1 mouse cellular context compared by ENCODE assay signal in the genomic region with DNA sequence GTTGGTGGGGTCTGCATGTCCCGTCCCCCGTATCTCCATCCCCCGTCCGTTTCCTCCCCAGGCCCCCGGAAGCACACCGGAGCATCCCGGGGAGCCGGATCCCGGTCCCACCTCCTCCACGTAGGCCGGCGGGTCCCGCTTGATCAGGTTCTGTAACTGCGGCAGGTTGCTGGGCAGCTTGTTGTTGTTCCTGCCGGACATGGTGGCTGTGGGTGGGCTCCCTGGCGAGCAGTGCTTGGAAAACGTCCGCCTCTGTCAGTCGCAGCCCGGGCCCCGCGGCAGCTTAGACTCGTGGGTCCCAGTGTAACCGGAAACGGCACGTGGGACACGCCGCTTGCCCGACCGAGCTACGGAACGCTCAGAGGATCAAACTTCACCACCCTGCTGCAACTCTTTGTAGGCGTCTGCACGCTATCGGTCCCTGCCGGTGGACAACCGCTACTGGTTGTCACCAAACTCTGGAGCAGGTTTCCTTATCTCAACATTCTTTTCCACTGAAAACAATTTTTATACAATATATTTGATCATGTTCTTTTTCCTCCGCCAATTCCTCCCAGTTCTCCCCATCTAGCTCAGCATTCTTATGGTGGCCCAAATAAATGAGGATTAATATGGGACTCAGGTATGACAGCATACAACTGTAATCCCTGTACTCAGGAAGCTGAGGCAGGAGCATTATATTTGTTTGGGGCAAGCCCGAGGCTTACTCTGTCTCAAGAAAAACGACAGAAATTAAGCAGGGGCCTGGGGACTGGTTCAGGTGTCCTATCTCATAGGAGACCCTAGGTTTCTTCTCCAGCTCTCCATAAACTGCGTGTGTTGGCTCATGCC.
TF ChIP-seq lines count a peak whose summit lies in the region.

Sdad1 (minus strand) TSS at position 799 of the 831 bp plus-strand sequence.

TF ChIP-seq in CH12.LX, 34 proteins besides CTCF, POLR2A, EP300 and RAD21 (continued from another document):
- TF ChIP-seq CHD1 (IDR thresholded peaks at IDR 0.05; ENCODE audit: low read depth, low read length) (no peak), MXI1 (IDR thresholded peaks at IDR 0.05; ENCODE audit: low read depth, low read length) (peak; percentile 100), ZKSCAN1 (IDR thresholded peaks at IDR 0.05; ENCODE audit: borderline replicate concordance, low read depth, low read length) (no peak), NRF1 (IDR thresholded peaks at IDR 0.05; ENCODE audit: low read depth, low read length) (peak; percentile 39; the same call in 1 of the 2 replicates), ZNF384 (IDR thresholded peaks at IDR 0.05; ENCODE audit: low read depth, low read length) (no peak), E2F4 (IDR thresholded peaks at IDR 0.05; ENCODE audit: insufficient replicate concordance, low read depth, low read length) (no peak), PAX5 (IDR thresholded peaks at IDR 0.05; ENCODE audit: low read length) (no peak), CHD2 (IDR thresholded peaks at IDR 0.05; ENCODE audit: low read length) (no peak), IRF4 (IDR thresholded peaks at IDR 0.05; ENCODE audit: low read depth, low read length) (peak; percentile 72; the same call in 1 of the 2 replicates), JUND (conservative IDR thresholded peaks at IDR 0.05; ENCODE audit: low read depth, low read length) (no peak), MYC (IDR thresholded peaks at IDR 0.05; ENCODE audit: low read depth, low read length) (peak; percentile 98), UBTF (IDR thresholded peaks at IDR 0.05; ENCODE audit: low read depth, low read length) (peak; percentile 24; the same call in 1 of the 2 replicates), USF2 (conservative IDR thresholded peaks at IDR 0.05; ENCODE audit: low read depth, low read length) (0 out of 2 replicates have a peak, but pooled peaks have one; percentile 7), MEF2A (IDR thresholded peaks at IDR 0.05; ENCODE audit: borderline replicate concordance, low read depth, low read length) (peak; percentile 65), KAT2A (IDR thresholded peaks at IDR 0.05; ENCODE audit: insufficient replicate concordance, low read length) (peak; percentile 86; the same call in 1 of the 2 replicates), BHLHE40 (IDR thresholded peaks at IDR 0.05; ENCODE audit: low read depth, low read length) (peak; percentile 100), MAZ (IDR thresholded peaks at IDR 0.05; ENCODE audit: low read depth, low read length) (peak; percentile 37; the same call in 1 of the 2 replicates), RCOR1 (conservative IDR thresholded peaks at IDR 0.05; ENCODE audit: low read depth, low read length) (peak; percentile 41; the same call in 1 of the 2 replicates), MAFK (IDR thresholded peaks at IDR 0.05; ENCODE audit: insufficient replicate concordance, low read length) (no peak), ELF1 (IDR thresholded peaks at IDR 0.05; ENCODE audit: low read depth, low read length) (peak; percentile 87), ZMIZ1 (IDR thresholded peaks at IDR 0.05; ENCODE audit: low read depth, low read length) (peak; percentile 62), SIN3A (IDR thresholded peaks at IDR 0.05; ENCODE audit: low read length) (peak; percentile 98), ZC3H11A (IDR thresholded peaks at IDR 0.05; ENCODE audit: low read depth, low read length) (no peak), USF1 (IDR thresholded peaks at IDR 0.05; ENCODE audit: low read depth, low read length) (peak; percentile 76), HCFC1 (IDR thresholded peaks at IDR 0.05; ENCODE audit: low read depth, low read length) (peak; percentile 89), JUN (IDR thresholded peaks at IDR 0.05; ENCODE audit: insufficient read depth, low read depth, low read length) (no peak), SMC3 (IDR thresholded peaks at IDR 0.05; ENCODE audit: low read depth, low read length) (peak; percentile 55), TBP (conservative IDR thresholded peaks at IDR 0.05; ENCODE audit: low read depth, low read length) (0 out of 2 replicates have a peak, but pooled peaks have one; percentile 47), NELFE (IDR thresholded peaks at IDR 0.05; ENCODE audit: low read depth, low read length) (peak; percentile 85), MAX (IDR thresholded peaks at IDR 0.05; ENCODE audit: low read length) (peak; percentile 98), GABPA (IDR thresholded peaks at IDR 0.05; ENCODE audit: insufficient replicate concordance, low read depth, low read length) (no peak), ETS1 (conservative IDR thresholded peaks at IDR 0.05; ENCODE audit: low read depth, low read length) (peak; percentile 54), TCF12 (IDR thresholded peaks at IDR 0.05; ENCODE audit: low read depth, low read length) (peak; percentile 79)
